Mouse (Mus musculus) bone marrow, adult 2 months (tissue): ENCODE data around the gene Negr1.

Experiments
- CTCF ChIP-seq: fragments of 200-500 bp; IDR thresholded peaks from 2 replicates; pipeline ENCODE4 v1.5.1; 2011; ENCODE audit warnings: low read length, control low read depth; ENCODE audit not compliant: control insufficient read depth, insufficient read depth
- POLR2A ChIP-seq: fragments of 200-500 bp; IDR thresholded peaks from 2 replicates; pipeline ENCODE4 v1.6.1; 2011; ENCODE audit warnings: low read depth, mild to moderate bottlenecking, control low read depth, low read length, borderline replicate concordance; ENCODE audit not compliant: control insufficient read depth

GRCm38 (mm10) chr3:156710240-156710639 lies 148.6 kb downstream of the Negr1 start:
- TF ChIP-seq POLR2A: no peak
- no peak for TF ChIP-seq CTCF
